Mouse (Mus musculus) spleen, postnatal 36 days (tissue): ENCODE measurements around the gene Cxcl17.
A peak's percentile ranks its signal among the peaks of the same experiment; 100 is the strongest.
"Not testable (repeated sequence)": the region's sequence is repeated elsewhere in the genome, so short reads cannot be mapped to it uniquely, and the experiment has no call there.

ENCODE experiments used
- DNase-seq, 2 experiments: peaks; one replicate each; pipeline ENCODE4 v3.0.0; 2022; ENCODE audit warnings: low spot score in 2 of 2, mixed read lengths in 1 of 2

The Cxcl17 gene

GRCm38 (mm10) chr7:25426380-25426779 is 13.7 kb upstream of the Cxcl17 start:
- DNase-seq: not testable (repeated sequence)

- DNase-seq: peak; percentile 73 to 82
Observed at GRCm38 (mm10) chr7:25424429-25424828, 11.7 kb upstream of the Cxcl17 start.

GRCm38 (mm10) chr7:25422286-25422841 is 9.7 kb upstream of the Cxcl17 start:
- no peak for DNase-seq

- no peak for DNase-seq
Observed at GRCm38 (mm10) chr7:25419943-25420342, 7.3 kb upstream of the Cxcl17 start.

- no peak for DNase-seq
Observed at GRCm38 (mm10) chr7:25419536-25419935, 6.8 kb upstream of the Cxcl17 start.

GRCm38 (mm10) chr7:25417597-25417996 is 4.9 kb upstream of the Cxcl17 start:
- DNase-seq: peak in 1 of 2 experiments; percentile 33

- no peak for DNase-seq
Observed at GRCm38 (mm10) chr7:25411861-25412260, 825 bp downstream of the Cxcl17 start.

- no peak for DNase-seq
Observed at GRCm38 (mm10) chr7:25410969-25411615, 1.6 kb downstream of the Cxcl17 start.

GRCm38 (mm10) chr7:25409114-25409760 is 3.4 kb downstream of the Cxcl17 start:
- peak in 1 of 2 experiments; percentile 37 for DNase-seq

- no peak for DNase-seq
Observed at GRCm38 (mm10) chr7:25406468-25406867, 6.2 kb downstream of the Cxcl17 start.

GRCm38 (mm10) chr7:25402671-25403101 is 10.0 kb downstream of the Cxcl17 start:
- DNase-seq: peak in 1 of 2 experiments; percentile 38

- DNase-seq: no peak
Observed at GRCm38 (mm10) chr7:25401986-25402385, 10.7 kb downstream of the Cxcl17 start.

GRCm38 (mm10) chr7:25401551-25401950 is 11.1 kb downstream of the Cxcl17 start:
- no peak for DNase-seq

GRCm38 (mm10) chr7:25399028-25399427 is 13.7 kb downstream of the Cxcl17 start:
- not testable (repeated sequence) for DNase-seq

- DNase-seq: no peak
Observed at GRCm38 (mm10) chr7:25398610-25399009, 14.1 kb downstream of the Cxcl17 start, which contains the start of gene Lipe. TSS of gene Lipe (minus strand) at chr7:25398710.

- DNase-seq: no peak
Observed at GRCm38 (mm10) chr7:25396621-25397020, 16.1 kb downstream of the Cxcl17 start.

- DNase-seq: peak; percentile 92 to 94
Observed at GRCm38 (mm10) chr7:25395558-25396521, 16.8 kb downstream of the Cxcl17 start.

GRCm38 (mm10) chr7:25395186-25395557 is 17.5 kb downstream of the Cxcl17 start:
- peak; percentile 51 to 56 for DNase-seq

- no peak for DNase-seq
Observed at GRCm38 (mm10) chr7:25394754-25395153, 17.9 kb downstream of the Cxcl17 start.

- no peak for DNase-seq
Observed at GRCm38 (mm10) chr7:25393451-25394210, 19.1 kb downstream of the Cxcl17 start.

GRCm38 (mm10) chr7:25392851-25393250 is 19.8 kb downstream of the Cxcl17 start:
- no peak for DNase-seq
